Mouse (Mus musculus): ENCODE measurements around the gene Atp1a4. TPM values are rescaled to one million over a fixed set of nuclear protein-coding genes. Genes with fewer than 3 reads are reported as not detected.

Gene Atp1a4
- polyA plus RNA-seq (2015; fragmentation: Nextera tagmentation; extraction: Ambion mirVana) = 0.10 TPM in 1 of 2 replicates, not detected in the other

GRCm38 (mm10) chr1:172258314-172258713 lies at the start of gene Atp1a4:
Atp1a4 (minus strand) TSS chr1:172258414.
- Histone ChIP-seq H3K9ac (no peak within 1 kb of the TSS), H3K4me2 (no peak within 1 kb of the TSS), H3K27me3 (no peaks in the 10 kb centered on the region), H3K9me3 (replicated peaks) (no peaks in the 10 kb centered on the region), H3K4me1 (peaks cover 10% of the 10 kb centered on the region), H3K4me3 (no peak within 1 kb of the TSS), H3K27ac (no peak within 1 kb of the TSS), H3K36me3 (ENCODE audit: poor library complexity, severe bottlenecking) (no peaks in the 10 kb centered on the region)
- WGBS = 88% methylated on average over 6 of the region's 6 CpGs
- no peak for ATAC-seq

- 43% methylated on average over 10 of the region's 10 CpGs for WGBS
- Histone ChIP-seq H3K9ac (peak overlapping the region; percentile 30; the same call in 1 of the 2 replicates), H3K4me2 (no peak overlapping the region), H3K36me3 (ENCODE audit: poor library complexity, severe bottlenecking) (no peaks in the 10 kb centered on the region), H3K4me3 (no peak overlapping the region), H3K27ac (peak overlapping the region; percentile 61), H3K4me1 (peaks cover 52% of the 10 kb centered on the region), H3K27me3 (no peaks in the 10 kb centered on the region), H3K9me3 (replicated peaks) (no peaks in the 10 kb centered on the region)
- ATAC-seq = no peak
Observed at GRCm38 (mm10) chr1:172307936-172308335, 49.7 kb upstream of the Atp1a4 start.

GRCm38 (mm10) chr1:172306885-172307284 lies 48.7 kb upstream of the Atp1a4 start:
- WGBS = 67% methylated on average over 6 of the region's 6 CpGs
- H3K9me3 ChIP-seq (replicated peaks) = no peaks in the 10 kb centered on the region
- H3K36me3 ChIP-seq (ENCODE audit: poor library complexity, severe bottlenecking) = no peaks in the 10 kb centered on the region
- no peak overlapping the region; the same call in 1 of the 2 replicates for H3K27ac ChIP-seq
- H3K9ac ChIP-seq = no peak overlapping the region
- no peak overlapping the region for H3K4me2 ChIP-seq
- no peaks in the 10 kb centered on the region for H3K27me3 ChIP-seq
- H3K4me1 ChIP-seq = peaks cover 50% of the 10 kb centered on the region
- no peak overlapping the region for H3K4me3 ChIP-seq
- ATAC-seq = no peak

GRCm38 (mm10) chr1:172306196-172306595 lies 48.0 kb upstream of the Atp1a4 start:
- H3K4me3 ChIP-seq = no peak overlapping the region
- no peaks in the 10 kb centered on the region for H3K9me3 ChIP-seq (replicated peaks)
- H3K27ac ChIP-seq = no peak overlapping the region
- WGBS = 96% methylated on average over 4 of the region's 4 CpGs
- no peaks in the 10 kb centered on the region for H3K27me3 ChIP-seq
- no peak overlapping the region for H3K9ac ChIP-seq
- H3K4me2 ChIP-seq = no peak overlapping the region
- H3K36me3 ChIP-seq (ENCODE audit: poor library complexity, severe bottlenecking) = no peaks in the 10 kb centered on the region
- peaks cover 49% of the 10 kb centered on the region for H3K4me1 ChIP-seq
- no peak for ATAC-seq

GRCm38 (mm10) chr1:172305635-172306034 lies 47.4 kb upstream of the Atp1a4 start:
- Histone ChIP-seq H3K4me2 (no peak overlapping the region), H3K36me3 (ENCODE audit: poor library complexity, severe bottlenecking) (no peaks in the 10 kb centered on the region), H3K27ac (no peak overlapping the region), H3K4me3 (no peak overlapping the region), H3K9me3 (replicated peaks) (no peaks in the 10 kb centered on the region), H3K4me1 (peaks cover 51% of the 10 kb centered on the region), H3K9ac (no peak overlapping the region), H3K27me3 (no peaks in the 10 kb centered on the region)
- ATAC-seq = no peak
- WGBS = 78% methylated on average over 3 of the region's 3 CpGs

- Histone ChIP-seq H3K9ac (no peak overlapping the region), H3K36me3 (ENCODE audit: poor library complexity, severe bottlenecking) (no peaks in the 10 kb centered on the region), H3K27ac (no peak overlapping the region), H3K27me3 (no peaks in the 10 kb centered on the region), H3K4me3 (no peak overlapping the region), H3K4me1 (peaks cover 50% of the 10 kb centered on the region), H3K4me2 (no peak overlapping the region), H3K9me3 (replicated peaks) (no peaks in the 10 kb centered on the region)
- WGBS = 94% methylated on average over 2 of the region's 2 CpGs
- ATAC-seq = no peak
Observed at GRCm38 (mm10) chr1:172305153-172305552, 46.9 kb upstream of the Atp1a4 start.

GRCm38 (mm10) chr1:172304443-172304842 lies 46.2 kb upstream of the Atp1a4 start:
- Histone ChIP-seq H3K4me1 (peaks cover 44% of the 10 kb centered on the region), H3K36me3 (ENCODE audit: poor library complexity, severe bottlenecking) (no peaks in the 10 kb centered on the region), H3K9ac (no peak overlapping the region), H3K27me3 (no peaks in the 10 kb centered on the region), H3K4me2 (no peak overlapping the region), H3K27ac (no peak overlapping the region), H3K4me3 (no peak overlapping the region), H3K9me3 (replicated peaks) (no peaks in the 10 kb centered on the region)
- 77% methylated on average over 6 of the region's 6 CpGs for WGBS
- ATAC-seq = no peak

GRCm38 (mm10) chr1:172302851-172303250 lies 44.6 kb upstream of the Atp1a4 start:
- no peak overlapping the region for H3K4me2 ChIP-seq
- no peaks in the 10 kb centered on the region for H3K36me3 ChIP-seq (ENCODE audit: poor library complexity, severe bottlenecking)
- H3K4me3 ChIP-seq = no peak overlapping the region
- no peaks in the 10 kb centered on the region for H3K27me3 ChIP-seq
- no peak overlapping the region for H3K9ac ChIP-seq
- peaks cover 37% of the 10 kb centered on the region for H3K4me1 ChIP-seq
- no peak for ATAC-seq
- no peaks in the 10 kb centered on the region for H3K9me3 ChIP-seq (replicated peaks)
- H3K27ac ChIP-seq = no peak overlapping the region
- 13% methylated on average over 6 of the region's 6 CpGs for WGBS

- peaks cover 39% of the 10 kb centered on the region for H3K4me1 ChIP-seq
- WGBS = 65% methylated on average over 3 of the region's 3 CpGs
- H3K4me3 ChIP-seq = no peak overlapping the region
- no peak overlapping the region for H3K9ac ChIP-seq
- H3K27me3 ChIP-seq = no peaks in the 10 kb centered on the region
- no peak overlapping the region for H3K4me2 ChIP-seq
- no peak overlapping the region for H3K27ac ChIP-seq
- no peaks in the 10 kb centered on the region for H3K36me3 ChIP-seq (ENCODE audit: poor library complexity, severe bottlenecking)
- no peak for ATAC-seq
- no peaks in the 10 kb centered on the region for H3K9me3 ChIP-seq (replicated peaks)
Observed at GRCm38 (mm10) chr1:172302311-172302710, 44.1 kb upstream of the Atp1a4 start.

- no peak for ATAC-seq
- Histone ChIP-seq H3K4me3 (no peak overlapping the region), H3K27ac (no peak overlapping the region), H3K9ac (no peak overlapping the region), H3K9me3 (replicated peaks) (no peaks in the 10 kb centered on the region), H3K27me3 (no peaks in the 10 kb centered on the region), H3K36me3 (ENCODE audit: poor library complexity, severe bottlenecking) (no peaks in the 10 kb centered on the region), H3K4me2 (no peak overlapping the region), H3K4me1 (peaks cover 46% of the 10 kb centered on the region)
- WGBS = 43% methylated on average over 12 of the region's 12 CpGs
Observed at GRCm38 (mm10) chr1:172301180-172301579, 43.0 kb upstream of the Atp1a4 start.

GRCm38 (mm10) chr1:172300247-172300646 lies 42.0 kb upstream of the Atp1a4 start:
- H3K27me3 ChIP-seq = no peaks in the 10 kb centered on the region
- peaks cover 55% of the 10 kb centered on the region for H3K4me1 ChIP-seq
- 74% methylated on average over 5 of the region's 5 CpGs for WGBS
- H3K9ac ChIP-seq = no peak overlapping the region
- H3K36me3 ChIP-seq (ENCODE audit: poor library complexity, severe bottlenecking) = no peaks in the 10 kb centered on the region
- no peaks in the 10 kb centered on the region for H3K9me3 ChIP-seq (replicated peaks)
- no peak overlapping the region for H3K4me2 ChIP-seq
- H3K27ac ChIP-seq = no peak overlapping the region
- no peak overlapping the region for H3K4me3 ChIP-seq
- ATAC-seq = no peak

GRCm38 (mm10) chr1:172299528-172299927 lies 41.3 kb upstream of the Atp1a4 start:
- ATAC-seq = no peak
- H3K4me3 ChIP-seq = no peak overlapping the region
- no peak overlapping the region for H3K9ac ChIP-seq
- H3K9me3 ChIP-seq (replicated peaks) = no peaks in the 10 kb centered on the region
- no peaks in the 10 kb centered on the region for H3K36me3 ChIP-seq (ENCODE audit: poor library complexity, severe bottlenecking)
- H3K27ac ChIP-seq = no peak overlapping the region
- H3K4me1 ChIP-seq = peaks cover 63% of the 10 kb centered on the region
- no peak overlapping the region for H3K4me2 ChIP-seq
- no peaks in the 10 kb centered on the region for H3K27me3 ChIP-seq
- WGBS = 73% methylated on average over 7 of the region's 7 CpGs
